Mouse (Mus musculus) testis, adult 2 months (tissue): ENCODE results near the gene Fmo2.

Source experiments
- CTCF ChIP-seq: fragments of 200-500 bp; IDR thresholded peaks from 2 replicates; pipeline ENCODE4 v1.5.1; 2012; ENCODE audit warnings: low read depth, mild to moderate bottlenecking, inconsistent platforms, low read length, moderate library complexity; ENCODE audit not compliant: control insufficient read depth, insufficient read depth, insufficient replicate concordance
- POLR2A ChIP-seq: fragments of 200-500 bp; IDR thresholded peaks from 2 replicates; pipeline ENCODE4 v1.6.1; 2012; ENCODE audit warnings: low read depth, mild to moderate bottlenecking, inconsistent platforms, low read length, moderate library complexity; ENCODE audit not compliant: control insufficient read depth

- no peak for TF ChIP-seq CTCF
- no peak for TF ChIP-seq POLR2A
Observed at GRCm38 (mm10) chr1:162932386-162932785, 33.9 kb upstream of the Fmo2 start.
